Mouse (Mus musculus) megakaryocyte progenitor cell, adult 5-6 weeks (primary cell): ENCODE data around the gene Vamp3. TPM values are rescaled to one million over a fixed set of nuclear protein-coding genes. Genes with fewer than 3 reads are reported as not detected.

Source experiments
- ATAC-seq: replicated peaks from 2 replicates; pipeline ENCODE4 v1.8.0; 2016; ENCODE audit warnings: mild to moderate bottlenecking, moderate TSS enrichment, inconsistent platforms; ENCODE audit not compliant: poor library complexity
- total RNA-seq, 2 experiments: library from RNA; stranded (forward) in 1 of 2; stranded (reverse) in 1 of 2; fragments of 157-497, 149-512 nt in 1 of 2; fragments of 200-1000 nt in 1 of 2; gene quantifications; 2 replicates each; pipeline versions ENCODE4 v1.2.3 to v1.2.4; 2015 to 2017

Gene Vamp3
- total RNA-seq (2015): 116 and 129 TPM in 2 replicates
- 65.7 and 72.9 TPM in 2 replicates for total RNA-seq (2017)

DNA sequence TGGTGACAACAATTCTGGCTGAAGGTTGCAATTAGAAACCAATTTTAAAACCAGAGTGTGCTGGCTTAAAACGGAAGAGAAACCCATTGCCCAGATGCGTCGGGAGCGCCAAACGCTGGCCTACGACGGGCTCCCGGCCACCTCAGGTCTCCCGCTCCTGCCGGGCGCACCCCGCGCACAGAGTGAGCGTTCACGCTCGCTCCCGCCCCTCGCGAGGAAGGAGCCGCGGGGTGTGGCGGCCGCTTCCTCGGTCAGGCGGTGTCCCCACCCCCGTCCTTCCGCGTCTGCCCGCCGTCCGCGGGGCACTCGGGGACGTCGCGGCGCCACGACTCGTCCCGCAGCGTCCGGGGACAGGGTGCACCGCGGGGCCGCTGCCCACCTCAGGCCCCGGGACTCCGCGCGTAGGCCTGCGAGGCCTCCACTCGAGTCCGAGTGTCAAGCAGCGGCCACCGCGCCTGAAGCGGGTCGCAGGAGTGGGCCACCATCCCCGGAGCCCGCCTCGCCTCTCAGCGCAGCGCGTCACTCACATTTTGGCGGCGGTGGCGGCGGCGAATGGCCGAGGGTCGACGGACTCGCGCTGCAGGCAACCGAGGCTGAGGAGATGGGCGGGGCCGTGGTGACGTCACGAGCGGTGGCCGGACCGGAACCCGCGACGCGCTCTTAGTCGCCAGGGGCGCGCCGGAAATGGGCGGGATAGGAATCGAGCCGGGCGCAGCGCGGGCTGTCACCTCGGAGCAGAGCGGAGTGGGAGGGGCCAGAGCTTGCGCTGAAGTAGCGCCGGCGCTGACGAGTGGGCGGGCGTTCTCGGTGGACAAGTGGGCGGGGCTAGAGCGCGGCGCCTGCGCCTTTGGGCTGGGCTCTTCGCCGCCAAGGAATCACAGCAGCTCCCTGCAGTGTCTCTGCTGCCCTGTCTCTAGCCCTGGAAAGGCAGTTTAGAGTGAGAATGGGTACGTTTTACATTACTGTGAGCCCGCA lies at the start of gene Vamp3:
Gene Vamp3, minus strand, starts transcription at position 617 of the 975 bp plus-strand sequence.
- ATAC-seq: peak; percentile 97

DNA sequence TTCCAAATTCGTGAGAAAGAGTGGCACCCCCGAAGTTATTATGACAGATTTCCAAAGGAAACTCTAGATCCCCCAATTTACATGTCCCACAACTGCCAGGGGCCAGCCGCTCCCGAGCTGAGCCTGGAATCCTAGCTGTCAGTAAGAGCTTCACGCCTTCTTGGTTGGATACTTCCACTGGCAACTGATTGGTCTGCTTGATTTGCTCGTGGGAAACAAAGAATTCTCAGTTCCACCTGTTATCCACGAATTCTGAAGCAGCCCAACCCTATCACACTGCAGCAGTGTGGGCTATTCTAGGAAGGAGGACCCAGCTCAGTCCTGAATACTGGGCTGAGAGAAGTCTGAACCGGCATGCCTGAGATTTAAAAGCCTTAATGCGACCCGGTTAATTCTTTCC lies 48.7 kb upstream of the Vamp3 start:
- ATAC-seq: no peak

DNA sequence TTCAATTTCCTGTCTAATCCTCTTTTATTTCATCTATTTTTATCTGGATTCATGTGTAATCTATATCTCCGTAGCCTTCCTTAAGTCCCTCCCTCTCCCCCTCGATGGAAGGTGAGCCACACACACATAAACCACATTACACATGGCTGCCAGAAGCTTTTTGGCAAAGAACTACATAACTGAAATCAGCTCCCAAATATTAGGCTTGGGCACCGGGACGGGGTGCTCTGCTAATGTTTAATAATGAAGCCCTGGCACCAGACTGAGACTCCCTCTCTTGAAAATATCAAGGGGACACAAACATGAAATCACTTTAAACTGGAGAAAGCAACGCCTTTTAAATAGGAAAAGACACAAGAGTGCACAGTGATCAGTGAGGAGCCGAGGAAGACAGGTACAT lies 48.1 kb upstream of the Vamp3 start:
- no peak for ATAC-seq

DNA sequence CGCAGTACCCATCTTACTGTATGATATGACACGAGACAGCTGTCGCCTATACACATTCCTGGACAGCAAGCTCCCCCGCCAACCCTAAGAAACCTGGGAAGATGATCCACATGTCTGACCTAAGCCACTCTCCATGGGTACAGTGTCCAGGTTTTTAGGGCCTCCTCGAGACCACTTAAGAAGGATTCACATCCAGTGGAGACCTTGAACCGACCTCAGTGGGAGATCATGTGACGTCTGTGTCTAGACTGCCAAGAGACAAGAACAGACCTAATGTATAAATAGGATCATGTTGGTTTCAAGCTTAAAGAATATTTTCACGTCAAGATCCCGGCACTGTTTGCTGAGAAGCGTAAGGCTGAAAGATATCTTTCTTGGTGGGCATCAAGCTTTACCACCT lies 46.4 kb upstream of the Vamp3 start:
- no peak for ATAC-seq

DNA sequence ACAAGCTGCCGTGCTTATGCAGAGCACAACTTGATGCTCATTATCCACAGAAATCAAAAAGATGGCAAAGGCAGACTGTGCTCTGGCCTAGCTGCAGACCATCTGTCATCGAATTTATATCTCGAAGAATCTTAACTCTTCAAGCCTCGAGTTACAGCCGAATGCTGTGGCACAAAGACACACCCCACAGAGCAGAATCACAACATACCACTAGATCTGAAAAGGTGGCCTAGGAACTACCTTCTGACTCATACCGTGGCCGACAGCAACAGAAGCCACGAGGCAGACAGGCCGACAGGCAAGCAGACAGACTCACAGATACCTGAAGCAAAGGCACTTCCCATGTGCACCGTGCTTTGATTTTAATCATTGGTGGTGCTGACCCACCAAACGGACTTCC lies 45.9 kb upstream of the Vamp3 start:
- no peak for ATAC-seq

DNA sequence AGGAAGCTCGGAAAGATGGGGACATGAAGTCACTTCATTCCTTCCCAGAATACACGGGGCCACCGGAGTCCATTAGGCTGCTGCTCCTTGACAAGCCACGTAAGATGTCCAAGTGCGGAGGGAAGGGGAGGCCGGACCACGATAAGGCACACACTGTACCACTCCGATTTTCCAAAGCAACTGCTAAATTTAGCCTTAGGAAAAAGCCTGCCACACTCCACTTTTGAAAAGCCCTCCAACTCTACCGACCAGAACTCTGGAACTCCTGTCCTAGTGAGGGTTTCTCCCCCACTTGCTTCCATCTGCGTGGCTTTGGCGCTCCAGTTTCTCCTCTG lies 39.3 kb upstream of the Vamp3 start:
- no peak for ATAC-seq

DNA sequence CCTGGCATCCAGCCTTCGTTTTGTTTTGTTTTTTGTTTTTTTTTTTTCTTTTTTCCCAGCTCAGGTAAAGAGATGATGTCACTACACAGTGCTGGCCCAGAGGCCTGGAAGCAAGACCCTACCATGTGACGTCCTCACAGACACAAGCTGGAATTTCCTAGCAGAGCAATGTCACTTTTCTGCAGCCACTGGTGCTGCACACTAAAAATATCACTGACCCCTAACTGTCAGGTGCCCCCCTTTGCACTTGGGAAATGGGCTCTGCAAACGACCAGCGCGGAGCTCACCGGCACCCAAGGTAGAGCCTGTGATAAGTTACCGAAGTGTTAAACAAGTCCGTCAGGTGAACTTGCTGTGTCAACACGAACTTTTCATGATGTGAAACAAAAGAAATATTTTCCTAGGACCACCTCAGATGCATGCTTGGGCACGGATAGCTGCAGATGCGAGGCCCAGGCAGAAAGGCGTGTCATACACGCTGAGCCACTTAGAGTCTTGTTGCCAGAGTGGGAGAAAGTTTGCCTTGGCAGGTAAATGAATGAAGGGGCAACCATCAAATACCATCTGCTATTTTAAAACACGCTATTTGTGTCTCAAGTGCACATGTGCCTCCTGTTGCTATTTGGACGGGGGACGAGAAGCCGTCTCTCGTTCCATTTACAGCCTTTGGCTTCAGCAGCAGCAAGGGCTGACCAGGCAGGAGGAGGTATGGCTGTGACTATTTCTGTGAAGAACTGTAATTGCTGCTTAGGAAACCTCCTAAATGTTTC lies 38.8 kb upstream of the Vamp3 start:
- ATAC-seq: no peak

DNA sequence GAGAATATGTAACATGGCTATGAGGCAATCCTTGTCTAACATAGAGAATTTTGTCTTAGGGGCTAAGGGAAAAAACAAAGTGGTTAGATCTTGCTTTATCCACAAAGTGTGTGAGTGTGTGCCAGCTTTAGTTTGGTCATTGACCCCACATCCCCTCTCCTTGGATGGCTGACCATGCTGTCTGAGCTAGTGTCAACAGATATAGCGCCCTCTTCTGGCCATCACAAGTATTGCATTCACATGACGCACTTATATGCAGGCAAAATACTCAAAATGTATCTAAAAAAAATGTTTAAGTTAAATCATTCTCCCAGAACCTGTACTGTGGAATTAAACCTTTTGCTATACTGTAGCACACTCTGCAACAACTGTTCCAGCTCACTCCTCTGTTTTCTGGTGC lies 37.4 kb upstream of the Vamp3 start:
- ATAC-seq: peak; percentile 55

DNA sequence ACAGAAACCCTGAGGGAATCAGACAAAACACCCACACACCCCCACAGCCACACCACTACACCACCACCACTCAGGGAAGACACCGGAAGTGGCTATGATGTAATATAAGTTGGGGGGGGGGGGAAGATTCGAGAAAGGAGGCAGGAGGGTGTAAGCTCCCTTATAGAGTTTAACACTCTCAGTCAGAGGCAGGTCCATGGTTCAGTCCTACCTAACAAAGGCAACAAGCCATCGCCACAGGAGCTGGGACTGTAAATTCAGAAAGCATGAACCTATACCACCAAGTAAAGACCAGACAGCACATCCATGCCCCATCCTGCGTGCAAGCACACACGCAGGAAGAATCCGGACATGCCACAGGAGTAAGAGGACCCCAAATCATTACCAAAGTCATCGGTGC lies 31.5 kb upstream of the Vamp3 start, which contains the start of gene Gm13090:
Gene Gm13090, plus strand, starts transcription at position 301 of the 400 bp plus-strand sequence.
- ATAC-seq: no peak

DNA sequence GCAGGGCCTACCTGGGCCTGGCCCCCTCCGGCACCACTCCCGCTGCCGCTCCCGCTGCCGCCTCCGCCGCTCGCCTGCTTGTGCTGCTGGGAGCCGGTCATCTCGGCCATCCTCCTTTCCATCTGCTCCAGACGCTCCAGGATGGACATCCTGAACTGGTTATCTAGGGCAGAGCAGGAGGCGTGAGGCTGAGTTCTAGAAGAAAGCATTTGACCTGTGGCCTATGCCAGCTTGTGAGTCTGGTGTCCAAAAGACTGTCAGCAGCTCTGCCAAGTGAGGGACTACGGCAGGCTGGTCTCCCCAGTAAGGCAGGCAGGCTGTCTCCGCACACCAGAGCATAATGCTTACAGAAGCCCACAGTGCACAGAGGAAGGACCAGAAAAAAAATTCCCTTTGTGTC lies 31.1 kb upstream of the Vamp3 start:
- ATAC-seq: no peak

DNA sequence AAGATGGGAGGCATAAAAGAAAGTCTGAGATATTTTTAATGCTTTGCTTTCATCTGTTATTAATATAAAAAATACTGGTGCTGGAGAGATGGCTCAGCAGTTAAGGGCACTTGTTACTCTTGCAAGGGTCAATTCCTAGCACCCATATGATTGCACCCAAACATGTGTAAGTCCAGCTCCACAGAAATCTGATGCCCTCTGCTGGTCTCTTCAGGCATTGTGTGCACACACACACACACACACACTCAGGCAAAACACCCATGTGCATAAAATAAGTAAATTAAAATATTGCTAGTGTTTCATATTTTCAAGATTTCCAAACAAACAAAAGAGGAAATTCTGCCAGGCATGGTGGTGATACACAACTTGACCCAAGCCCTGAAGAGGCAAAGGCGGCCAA lies 29.6 kb upstream of the Vamp3 start:
- ATAC-seq: no peak

DNA sequence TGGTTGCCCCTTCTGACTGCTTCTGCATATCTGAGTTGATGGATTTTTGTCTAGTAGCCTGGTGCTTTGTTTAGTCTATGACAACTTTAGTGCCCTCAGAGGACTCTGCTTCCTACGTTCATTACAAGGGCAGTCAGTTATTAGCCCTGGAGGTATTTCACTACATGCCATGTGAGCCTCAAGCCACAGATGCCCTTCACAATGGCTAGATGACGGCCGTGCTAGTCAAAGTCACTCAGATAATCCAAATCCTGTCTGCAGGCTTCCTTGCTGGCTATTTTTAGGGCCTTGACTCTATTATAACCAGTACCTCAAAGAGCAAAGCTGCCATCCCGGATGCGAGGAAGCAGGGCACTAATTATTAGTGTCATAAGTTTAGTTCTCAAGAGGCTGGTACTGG lies 25.3 kb upstream of the Vamp3 start:
- ATAC-seq: no peak

DNA sequence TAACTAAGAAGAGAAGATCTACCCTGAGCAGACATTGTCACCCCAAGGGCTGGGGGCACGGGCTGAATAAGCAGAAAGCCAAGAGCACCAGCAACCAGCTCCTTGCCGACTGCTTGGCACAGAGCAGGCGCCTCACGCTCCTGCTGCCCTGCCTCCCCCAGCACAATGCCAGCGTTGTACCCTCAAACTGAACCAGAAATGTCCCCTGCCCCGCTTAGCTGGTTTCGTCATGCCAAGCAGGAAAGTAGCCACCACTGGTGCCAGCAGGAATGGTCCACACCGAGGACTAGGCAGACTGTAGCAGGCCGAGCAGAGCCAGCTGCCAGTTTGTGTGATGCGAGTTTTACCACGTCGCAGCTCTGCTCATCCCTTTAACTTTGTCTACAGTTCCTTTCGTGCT lies 24.2 kb upstream of the Vamp3 start:
- ATAC-seq: no peak

DNA sequence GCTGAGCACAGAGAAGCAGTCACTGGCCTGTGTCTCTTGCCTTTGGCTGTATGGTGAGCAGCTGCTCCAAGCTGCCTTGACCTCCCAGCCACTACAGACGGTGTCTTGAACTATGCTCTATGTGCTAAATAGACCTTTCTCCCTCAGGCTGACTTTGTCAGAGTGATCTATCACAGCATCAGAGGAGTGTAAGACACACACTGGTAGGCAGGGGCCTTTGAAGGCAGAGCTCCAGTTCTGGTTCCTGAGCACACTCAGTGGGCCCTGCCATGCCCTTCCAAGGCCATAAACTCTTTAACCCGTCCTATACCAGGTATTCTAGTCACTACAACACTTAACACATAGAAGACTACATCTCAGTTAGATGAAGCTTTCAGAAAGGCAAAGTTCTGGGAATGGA lies 23.6 kb upstream of the Vamp3 start:
- no peak for ATAC-seq

DNA sequence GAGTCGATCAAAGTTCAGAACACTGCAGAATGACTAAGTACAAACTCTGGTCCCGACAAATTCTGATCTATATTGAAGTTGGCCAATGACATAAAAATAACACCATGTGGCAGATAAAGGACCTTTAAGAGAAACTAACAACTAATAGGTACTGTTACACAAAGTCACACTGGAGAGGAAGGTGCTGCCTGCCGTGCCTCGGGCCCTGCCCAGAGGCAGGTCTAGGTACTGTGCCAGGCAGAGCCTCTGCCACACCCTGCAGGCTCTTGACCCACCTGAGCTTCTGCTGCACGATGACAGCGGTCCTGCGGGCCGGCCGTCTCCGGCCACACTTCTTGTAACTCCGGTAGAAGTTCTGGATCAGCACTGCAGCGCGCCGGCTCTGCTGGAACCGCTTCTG lies 17.1 kb upstream of the Vamp3 start:
- no peak for ATAC-seq

DNA sequence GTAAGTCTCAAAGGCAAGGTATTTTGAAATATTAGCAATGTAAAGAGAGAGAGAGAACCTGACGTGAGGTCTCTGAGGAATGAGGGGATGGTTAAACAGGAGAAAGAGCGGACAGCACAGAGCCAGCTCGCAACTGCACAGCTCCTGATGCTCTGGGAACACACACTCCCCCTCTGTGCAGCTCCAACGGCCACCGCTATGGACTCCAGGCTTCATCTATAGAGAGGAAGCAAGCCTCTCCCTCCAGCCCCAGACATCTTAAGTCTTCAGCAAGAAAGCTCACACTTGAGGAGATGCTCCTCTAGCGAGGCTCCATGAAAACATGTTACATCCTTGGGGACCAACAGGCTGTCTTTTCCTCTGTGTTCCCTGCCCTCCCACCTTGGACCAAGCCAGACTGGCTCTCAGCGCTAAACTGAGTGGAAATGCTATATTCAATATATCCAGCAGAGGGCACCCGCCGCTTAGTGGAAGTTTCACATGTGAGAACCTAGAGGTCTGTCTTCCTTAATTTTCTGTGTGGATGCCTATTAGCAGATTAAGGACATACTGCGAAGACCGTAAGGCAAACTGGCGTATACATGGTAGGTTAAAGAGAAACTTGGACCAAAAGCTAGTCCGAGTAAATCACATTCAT lies 15.5 kb upstream of the Vamp3 start:
- peak; percentile 64 for ATAC-seq

DNA sequence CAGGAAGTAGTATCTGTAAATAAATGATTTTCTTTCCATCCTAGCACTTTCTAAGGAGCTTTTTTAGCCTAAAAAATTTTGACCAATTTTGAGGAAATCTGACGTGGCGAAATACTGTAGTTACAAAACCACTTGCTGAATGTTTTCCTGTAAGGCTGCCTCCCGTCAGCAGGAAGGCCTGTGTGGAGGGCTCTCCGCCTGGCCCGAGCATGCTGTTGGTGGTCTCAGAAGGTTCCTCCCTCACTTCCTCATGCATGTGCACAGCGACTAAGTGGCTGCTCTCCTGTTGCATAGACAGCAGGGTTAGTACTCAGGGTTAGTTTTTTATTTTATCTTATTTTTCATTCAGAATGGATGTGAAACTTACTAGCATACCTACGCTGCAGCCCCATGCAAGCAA lies 13.2 kb upstream of the Vamp3 start:
- peak; percentile 82 for ATAC-seq

DNA sequence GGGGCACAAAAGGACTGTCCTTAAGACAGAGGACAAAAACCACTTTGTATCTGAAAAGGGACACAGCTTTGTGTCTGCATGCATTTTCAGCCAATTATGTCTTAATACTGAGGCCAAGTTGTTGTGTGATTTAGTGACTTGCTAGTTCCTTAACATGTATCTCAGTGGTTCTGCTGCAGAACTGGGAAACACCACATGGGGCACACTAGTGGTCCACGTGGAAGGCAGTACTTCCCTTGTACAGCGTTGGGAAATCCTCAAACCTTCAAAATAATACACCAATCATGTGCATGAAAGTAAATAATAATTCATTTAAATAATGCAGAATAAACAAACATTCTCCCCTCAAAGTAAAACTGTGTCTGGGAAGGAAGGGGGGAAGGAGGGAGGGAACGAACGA lies 11.0 kb upstream of the Vamp3 start:
- ATAC-seq: peak; percentile 70

DNA sequence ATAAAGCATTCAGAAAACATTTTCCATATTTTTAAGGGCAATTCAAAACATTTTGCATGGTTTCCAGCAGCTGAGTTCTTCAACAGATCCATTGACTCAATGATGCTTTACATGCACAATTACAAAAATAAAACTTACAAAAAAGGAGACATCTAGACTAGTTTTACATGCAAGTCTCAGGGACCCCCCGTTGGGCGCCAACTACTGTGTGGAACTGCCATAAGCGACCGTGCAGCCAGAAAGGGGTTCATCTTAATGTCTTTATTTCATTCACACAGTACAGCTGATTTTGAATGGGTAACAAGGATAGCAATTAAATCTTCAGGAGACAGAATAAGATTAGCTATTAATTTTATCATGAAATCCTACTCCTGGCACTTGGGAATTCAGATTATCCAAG lies 1.8 kb upstream of the Vamp3 start:
- no peak for ATAC-seq

DNA sequence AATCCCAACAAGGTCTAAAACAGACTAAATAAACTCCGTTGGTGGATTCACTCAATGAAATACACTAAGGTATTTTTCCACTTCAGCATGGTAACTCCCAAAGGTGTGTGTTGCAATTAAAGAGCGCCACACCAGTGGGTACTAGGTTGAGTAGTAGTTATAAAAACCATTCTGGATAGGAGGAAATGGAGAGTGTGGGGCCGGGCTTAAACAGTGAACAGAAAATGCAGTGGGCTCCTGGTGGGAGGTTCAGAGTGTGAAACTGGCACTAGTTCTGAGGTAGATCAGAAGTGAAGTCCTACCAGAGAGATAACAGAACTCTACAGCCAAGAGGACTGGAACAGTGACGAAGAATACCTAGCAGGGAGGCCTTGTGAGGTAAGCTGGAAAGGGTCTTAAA lies 871 bp upstream of the Vamp3 start:
- no peak for ATAC-seq

DNA sequence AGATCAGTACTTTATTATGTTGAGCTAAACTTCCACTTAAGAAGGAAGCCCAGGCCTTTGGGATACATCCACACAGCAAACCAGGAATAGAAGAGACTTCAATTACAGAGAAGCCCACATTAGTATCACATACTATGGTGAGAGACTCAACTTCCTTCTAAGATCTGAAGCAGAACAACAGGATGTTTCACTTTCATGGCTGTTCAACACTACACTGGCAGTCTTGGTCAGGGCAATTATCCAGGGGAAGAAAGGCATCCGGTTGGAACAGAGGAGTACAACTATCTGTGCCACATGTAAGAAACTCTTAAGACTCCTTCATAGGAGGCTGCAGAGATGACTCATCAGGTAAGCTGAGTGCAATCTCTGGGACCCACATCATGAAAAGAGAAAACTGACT lies 6.6 kb downstream of the Vamp3 start:
- ATAC-seq: peak; percentile 54; the same call in 1 of the 2 replicates

DNA sequence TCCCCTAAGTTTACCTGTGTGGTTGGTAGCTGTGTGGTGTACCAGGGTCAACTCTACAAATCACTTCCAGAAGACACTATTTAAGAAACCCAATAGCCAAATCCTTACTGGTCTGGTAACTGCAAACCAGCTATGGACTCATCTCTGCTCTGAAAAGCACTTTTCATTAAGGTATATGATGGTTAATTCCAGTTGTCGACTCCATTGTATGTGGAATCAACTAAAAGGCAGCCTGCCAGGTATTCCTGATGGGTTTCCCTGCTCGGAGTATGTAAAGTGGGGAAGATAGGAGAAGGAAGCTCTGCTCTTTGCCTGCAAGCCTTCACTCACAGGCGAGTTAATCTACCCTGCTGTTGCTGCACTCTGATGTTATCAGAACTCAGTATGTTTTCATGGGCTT lies 11.2 kb downstream of the Vamp3 start:
- ATAC-seq: no peak
